Mouse (Mus musculus): ENCODE data around the gene Myo9b. TPM values are rescaled to one million over a fixed set of nuclear protein-coding genes. Genes with fewer than 3 reads are reported as not detected.
"Not testable (repeated sequence)": the region's sequence is repeated elsewhere in the genome, so short reads cannot be mapped to it uniquely, and the experiment has no call there.

Myo9b gene
- 10 to 100 TPM; 29.1 to 32.8 TPM for total RNA-seq (2021)
- long read RNA-seq, partial matches to known transcripts = 9 of 29 reads
- long read RNA-seq, other reads (novel, unspliced or antisense) = 20 of 29 reads

GRCm38 (mm10) chr8:71272286-71273150, at the start of gene Myo9b, which contains the start of gene Haus8:
Gene Myo9b (plus strand): TSS chr8:71272714.
Gene Haus8 (minus strand): TSS chr8:71272934.
- DNase-seq (ENCODE audit: low spot score in 2 of 2) = peak; percentile 96 to 97

- no peak for DNase-seq (ENCODE audit: low spot score in 2 of 2)
These were observed 48.0 kb upstream of the Myo9b start for GRCm38 (mm10) chr8:71224560-71224959.

- no peak for DNase-seq (ENCODE audit: low spot score in 2 of 2)
These were observed 29.8 kb upstream of the Myo9b start for GRCm38 (mm10) chr8:71242757-71243156.

GRCm38 (mm10) chr8:71248203-71248602, 24.3 kb upstream of the Myo9b start:
- no peak for DNase-seq (ENCODE audit: low spot score in 2 of 2)

GRCm38 (mm10) chr8:71256545-71257232, 15.8 kb upstream of the Myo9b start:
- DNase-seq (ENCODE audit: low spot score in 2 of 2) = no peak

GRCm38 (mm10) chr8:71261234-71261633, 11.3 kb upstream of the Myo9b start:
- no peak for DNase-seq (ENCODE audit: low spot score in 2 of 2)

- DNase-seq (ENCODE audit: low spot score in 2 of 2) = no peak
These were observed 4.8 kb upstream of the Myo9b start for GRCm38 (mm10) chr8:71267690-71268089.

- DNase-seq (ENCODE audit: low spot score in 2 of 2) = not testable (repeated sequence)
These were observed 4.2 kb upstream of the Myo9b start for GRCm38 (mm10) chr8:71268286-71268685.

- DNase-seq (ENCODE audit: low spot score in 2 of 2) = no peak
These were observed 884 bp upstream of the Myo9b start for GRCm38 (mm10) chr8:71271630-71272029.

GRCm38 (mm10) chr8:71273151-71273510, 617 bp downstream of the Myo9b start:
- peak; percentile 35 to 60 for DNase-seq (ENCODE audit: low spot score in 2 of 2)

- no peak for DNase-seq (ENCODE audit: low spot score in 2 of 2)
These were observed 2.0 kb downstream of the Myo9b start for GRCm38 (mm10) chr8:71274478-71274877.

GRCm38 (mm10) chr8:71276166-71276565, 3.7 kb downstream of the Myo9b start:
- no peak for DNase-seq (ENCODE audit: low spot score in 2 of 2)

GRCm38 (mm10) chr8:71279409-71279808, 6.9 kb downstream of the Myo9b start:
- not testable (repeated sequence) for DNase-seq (ENCODE audit: low spot score in 2 of 2)

- peak in 1 of 2 experiments; percentile 19 for DNase-seq (ENCODE audit: low spot score in 2 of 2)
These were observed 9.2 kb downstream of the Myo9b start for GRCm38 (mm10) chr8:71281731-71282130.

- DNase-seq (ENCODE audit: low spot score in 2 of 2) = no peak
These were observed 10.1 kb downstream of the Myo9b start for GRCm38 (mm10) chr8:71282621-71283020.

- DNase-seq (ENCODE audit: low spot score in 2 of 2) = not testable (repeated sequence)
These were observed 13.7 kb downstream of the Myo9b start for GRCm38 (mm10) chr8:71286223-71286622.

GRCm38 (mm10) chr8:71288441-71288949, 16.0 kb downstream of the Myo9b start:
- DNase-seq (ENCODE audit: low spot score in 2 of 2) = no peak

GRCm38 (mm10) chr8:71289098-71289497, 16.6 kb downstream of the Myo9b start:
- no peak for DNase-seq (ENCODE audit: low spot score in 2 of 2)

GRCm38 (mm10) chr8:71290211-71290610, 17.7 kb downstream of the Myo9b start:
- DNase-seq (ENCODE audit: low spot score in 2 of 2) = no peak

GRCm38 (mm10) chr8:71290911-71291310, 18.4 kb downstream of the Myo9b start:
- no peak for DNase-seq (ENCODE audit: low spot score in 2 of 2)

GRCm38 (mm10) chr8:71291351-71291750, 18.8 kb downstream of the Myo9b start:
- no peak for DNase-seq (ENCODE audit: low spot score in 2 of 2)

GRCm38 (mm10) chr8:71293930-71294329, 21.4 kb downstream of the Myo9b start:
- not testable (repeated sequence) for DNase-seq (ENCODE audit: low spot score in 2 of 2)
